Mouse (Mus musculus): ENCODE data around the gene Mok. TPM values are rescaled to one million over a fixed set of nuclear protein-coding genes. Genes with fewer than 3 reads are reported as not detected.

The Mok gene
- polyA plus RNA-seq, 1 experiment from 2014 or later, result 2.9 TPM

DNA sequence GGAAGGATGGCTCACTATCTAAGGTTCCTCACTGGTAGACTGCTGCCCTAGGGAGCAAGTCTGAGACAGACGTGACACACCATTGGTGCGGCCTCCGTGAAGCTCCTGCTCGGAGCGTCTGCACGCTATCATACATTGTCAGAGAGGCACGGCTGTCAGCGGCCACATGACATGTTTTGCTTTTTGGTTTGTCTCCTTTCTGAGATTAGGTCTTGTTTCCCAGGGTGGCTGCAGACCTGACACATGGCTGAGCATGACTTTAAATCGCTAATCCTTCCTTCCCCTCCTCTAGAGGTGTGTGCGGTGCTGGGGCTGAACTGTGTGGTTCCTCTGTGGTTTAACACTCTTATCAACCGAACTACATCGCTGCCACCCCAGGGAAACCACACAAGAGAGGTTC lies 10.7 kb upstream of the Mok start:
- no peak overlapping the region for H3K27ac ChIP-seq (ENCODE audit: low read length)
- WGBS, result 59% methylated on average over 12 of the region's 12 CpGs

DNA sequence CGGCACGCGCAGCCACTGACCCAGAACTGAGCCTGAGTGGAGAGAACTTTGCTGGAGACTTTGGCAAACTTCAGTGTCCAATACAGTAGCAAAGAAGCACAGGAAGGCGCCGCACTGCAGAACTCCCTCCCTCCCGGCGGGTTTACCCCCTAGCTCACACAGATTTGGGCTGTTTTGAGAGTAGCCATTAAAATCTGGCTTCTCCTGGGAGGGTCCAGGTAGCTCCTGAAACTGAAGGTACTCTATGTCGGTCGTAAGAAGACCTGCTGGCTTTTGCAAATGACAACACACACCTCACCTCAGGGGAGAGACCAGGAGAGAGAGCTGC lies 10.2 kb upstream of the Mok start:
- H3K4me2 ChIP-seq (ENCODE audit: low read depth, low read length), result peak overlapping the region; percentile 67
- H3K27ac ChIP-seq (ENCODE audit: low read length), result peak overlapping the region; percentile 58
- H3K4me3 ChIP-seq (ENCODE audit: low read length), result peak overlapping the region; percentile 76
- peak; percentile 29 for ATAC-seq
- H3K4me1 ChIP-seq (ENCODE audit: control insufficient read depth, insufficient read depth, low read length), result peaks cover 21% of the 10 kb centered on the region
- 12% methylated on average over 9 of the region's 9 CpGs for WGBS
- no peaks in the 10 kb centered on the region for H3K27me3 ChIP-seq (replicated peaks; ENCODE audit: control insufficient read depth, insufficient read depth, low read length)
- peak overlapping the region; percentile 89 for H3K9ac ChIP-seq (ENCODE audit: low read depth, low read length)
- no peaks in the 10 kb centered on the region for H3K9me3 ChIP-seq (ENCODE audit: control insufficient read depth, low read length)
- H3K36me3 ChIP-seq (ENCODE audit: control insufficient read depth, insufficient read depth, low read length), result no peaks in the 10 kb centered on the region

More for the DNA sequence above, 10.7 kb upstream of the Mok start:
- no peaks in the 10 kb centered on the region; the same call in 1 of the 2 replicates for H3K36me3 ChIP-seq (ENCODE audit: control insufficient read depth, insufficient read depth, low read length)
- peak overlapping the region; percentile 67 for H3K4me2 ChIP-seq (ENCODE audit: low read depth, low read length)
- H3K4me1 ChIP-seq (ENCODE audit: control insufficient read depth, insufficient read depth, low read length), result peaks cover 16% of the 10 kb centered on the region
- ATAC-seq, result no peak
- peak overlapping the region; percentile 76 for H3K4me3 ChIP-seq (ENCODE audit: low read length)
- H3K27me3 ChIP-seq (replicated peaks; ENCODE audit: control insufficient read depth, insufficient read depth, low read length), result no peaks in the 10 kb centered on the region
- H3K9me3 ChIP-seq (ENCODE audit: control insufficient read depth, low read length), result no peaks in the 10 kb centered on the region
- H3K9ac ChIP-seq (ENCODE audit: low read depth, low read length), result peak overlapping the region; percentile 89

- Histone ChIP-seq H3K27me3 (replicated peaks; ENCODE audit: control insufficient read depth, insufficient read depth, low read length) (no peaks in the 10 kb centered on the region), H3K4me3 (ENCODE audit: low read length) (peak within 1 kb of the TSS; percentile 76), H3K9ac (ENCODE audit: low read depth, low read length) (peak within 1 kb of the TSS; percentile 89), H3K4me1 (ENCODE audit: control insufficient read depth, insufficient read depth, low read length) (peaks cover 22% of the 10 kb centered on the region), H3K36me3 (ENCODE audit: control insufficient read depth, insufficient read depth, low read length) (no peaks in the 10 kb centered on the region), H3K27ac (ENCODE audit: low read length) (peak within 1 kb of the TSS; percentile 68), H3K9me3 (ENCODE audit: control insufficient read depth, low read length) (no peaks in the 10 kb centered on the region), H3K4me2 (ENCODE audit: low read depth, low read length) (peak within 1 kb of the TSS; percentile 67)
- WGBS, result under 1% methylated on average over 85 of the region's 89 CpGs
- peak; percentile 78 for ATAC-seq
Measured at GRCm38 (mm10) chr12:110850010-110850928, 9.5 kb upstream of the Mok start, which contains the start of gene Zfp839. Gene Zfp839 (plus strand): TSS chr12:110850253.

DNA sequence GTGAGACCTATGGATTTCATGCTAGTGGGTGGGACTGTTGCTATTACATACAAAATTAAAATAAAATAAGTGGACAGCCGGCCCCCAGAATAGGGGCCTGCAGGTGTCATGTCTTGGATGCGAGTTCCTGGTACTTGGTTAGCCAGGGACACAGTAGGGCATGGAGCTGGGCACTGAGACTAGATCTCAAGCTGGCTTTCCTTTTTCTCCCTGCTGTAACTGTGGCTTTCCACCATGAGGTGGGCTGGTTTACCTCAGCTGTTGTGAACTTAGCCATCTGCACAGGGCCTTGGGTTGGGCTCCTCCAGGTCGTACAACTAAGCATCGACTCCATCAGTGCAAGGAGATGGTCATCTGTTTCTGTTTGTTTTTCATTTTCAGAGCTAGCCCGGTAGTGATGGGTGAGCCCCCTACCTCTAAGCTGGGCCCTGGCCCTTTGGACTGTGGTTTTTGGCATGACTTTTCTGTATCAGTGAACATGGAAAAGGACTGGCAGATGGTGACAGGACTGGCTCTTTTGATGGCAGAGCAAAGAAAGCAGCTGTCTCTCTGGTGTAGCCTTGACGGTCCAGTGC lies 5.5 kb upstream of the Mok start:
- 61% methylated on average over 6 of the region's 6 CpGs for WGBS
- H3K9me3 ChIP-seq (ENCODE audit: control insufficient read depth, low read length), result no peaks in the 10 kb centered on the region
- H3K4me1 ChIP-seq (ENCODE audit: control insufficient read depth, insufficient read depth, low read length), result peaks cover 14% of the 10 kb centered on the region
- H3K27me3 ChIP-seq (replicated peaks; ENCODE audit: control insufficient read depth, insufficient read depth, low read length), result no peaks in the 10 kb centered on the region
- H3K9ac ChIP-seq (ENCODE audit: low read depth, low read length), result peak overlapping the region; percentile 66; the same call in 1 of the 2 replicates
- ATAC-seq, result no peak
- peak overlapping the region; percentile 71 for H3K4me2 ChIP-seq (ENCODE audit: low read depth, low read length)
- peak overlapping the region; percentile 75; the same call in 1 of the 2 replicates for H3K27ac ChIP-seq (ENCODE audit: low read length)
- peak overlapping the region; percentile 55 for H3K4me3 ChIP-seq (ENCODE audit: low read length)
- no peaks in the 10 kb centered on the region for H3K36me3 ChIP-seq (ENCODE audit: control insufficient read depth, insufficient read depth, low read length)

DNA sequence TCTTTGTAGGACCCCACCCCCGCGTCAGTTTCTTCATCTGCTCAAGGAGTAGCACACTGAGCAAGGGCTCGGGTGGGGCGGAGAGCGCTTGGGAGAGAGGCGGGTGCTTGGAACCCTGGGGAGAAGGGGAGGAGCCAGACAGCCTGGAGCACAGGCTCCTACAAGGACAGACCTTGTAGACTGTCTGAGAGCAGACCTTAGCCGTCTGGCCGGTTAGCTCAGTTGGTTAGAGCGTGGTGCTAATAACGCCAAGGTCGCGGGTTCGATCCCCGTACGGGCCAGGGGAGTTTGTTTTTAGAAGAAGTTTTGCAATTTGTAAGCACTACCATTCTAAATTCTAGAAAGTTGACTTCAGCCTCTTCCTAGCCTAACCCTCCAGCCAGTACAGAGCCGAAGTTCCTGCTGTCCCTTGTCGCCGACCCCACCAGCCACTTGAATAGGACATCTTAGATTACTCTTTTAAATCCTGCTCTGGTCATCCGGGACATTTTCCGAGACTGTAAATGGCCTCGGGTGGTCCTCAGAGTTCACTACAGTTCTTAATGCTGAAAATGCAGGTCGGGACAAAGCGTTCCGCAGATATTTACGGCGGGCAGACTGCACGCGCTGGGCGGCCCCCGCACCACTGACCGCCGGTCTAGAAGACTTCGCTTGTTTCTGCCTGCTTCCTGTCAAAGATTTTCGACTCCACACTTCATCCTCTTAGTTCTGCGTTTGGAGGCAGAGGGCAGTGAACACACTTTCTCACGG lies 4.6 kb upstream of the Mok start:
- under 1% methylated on average over 36 of the region's 36 CpGs for whole genome bisulfite sequencing
- Histone ChIP-seq H3K27me3 (replicated peaks; ENCODE audit: control insufficient read depth, insufficient read depth, low read length) (no peaks in the 10 kb centered on the region), H3K9me3 (ENCODE audit: control insufficient read depth, low read length) (no peaks in the 10 kb centered on the region)

DNA sequence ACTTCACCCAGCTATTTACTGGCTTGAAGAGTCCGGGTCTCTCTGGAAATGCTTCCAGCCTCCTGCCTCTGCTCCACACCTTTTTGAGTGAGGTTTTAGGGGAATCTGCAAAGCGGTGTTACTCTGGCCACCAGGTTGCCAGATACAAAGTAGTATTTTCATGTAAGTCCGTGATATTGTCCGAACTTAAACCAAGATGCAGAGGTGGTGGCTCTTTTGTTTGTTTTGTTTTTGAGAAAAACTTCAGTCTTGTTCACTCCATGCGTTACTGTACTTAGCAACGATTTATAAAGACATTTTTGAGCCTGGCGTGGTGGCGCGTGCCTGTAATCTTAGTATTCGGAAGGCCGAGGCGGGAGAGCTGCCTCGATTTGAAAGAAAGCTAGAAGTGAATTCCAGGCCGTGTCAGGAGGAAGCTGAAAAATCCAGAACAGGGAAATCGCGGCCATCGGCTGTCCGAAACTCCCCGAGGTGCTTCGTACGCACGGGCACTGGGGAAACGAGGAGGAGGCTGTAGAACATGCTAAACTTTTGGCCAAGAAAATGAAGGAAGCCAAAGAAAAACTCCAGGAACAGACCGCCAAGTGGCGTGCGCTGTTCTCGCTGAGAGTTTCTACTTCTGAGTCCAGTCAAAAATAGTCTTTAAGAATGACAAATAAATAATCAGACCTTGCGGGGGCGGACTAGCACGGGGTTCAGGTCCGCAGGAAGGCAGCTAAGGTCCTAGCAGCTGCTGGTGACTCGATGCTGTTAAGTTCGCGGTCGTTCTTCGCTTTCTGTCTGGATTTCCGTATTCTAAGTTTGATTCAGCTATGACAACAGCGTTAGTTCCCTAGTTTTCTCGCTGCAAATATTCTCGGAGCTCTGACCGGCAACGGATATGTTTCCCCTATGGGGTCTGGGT lies 3.7 kb upstream of the Mok start:
- peak overlapping the region; percentile 85 for H3K27ac ChIP-seq (ENCODE audit: low read length)
- H3K4me1 ChIP-seq (ENCODE audit: control insufficient read depth, insufficient read depth, low read length), result peaks cover 9% of the 10 kb centered on the region
- H3K9me3 ChIP-seq (ENCODE audit: control insufficient read depth, low read length), result no peaks in the 10 kb centered on the region
- ATAC-seq, result peak; percentile 61
- no peaks in the 10 kb centered on the region for H3K36me3 ChIP-seq (ENCODE audit: control insufficient read depth, insufficient read depth, low read length)
- H3K4me2 ChIP-seq (ENCODE audit: low read depth, low read length), result peak overlapping the region; percentile 71
- H3K9ac ChIP-seq (ENCODE audit: low read depth, low read length), result peak overlapping the region; percentile 63
- peak overlapping the region; percentile 55 for H3K4me3 ChIP-seq (ENCODE audit: low read length)
- H3K27me3 ChIP-seq (replicated peaks; ENCODE audit: control insufficient read depth, insufficient read depth, low read length), result no peaks in the 10 kb centered on the region
- WGBS, result under 1% methylated on average over 42 of the region's 42 CpGs

More for the DNA sequence above, 4.6 kb upstream of the Mok start:
- peak; percentile 94 for ATAC-seq
- peak overlapping the region; percentile 55 for H3K4me3 ChIP-seq (ENCODE audit: low read length)
- peak overlapping the region; percentile 66 for H3K9ac ChIP-seq (ENCODE audit: low read depth, low read length)
- H3K27ac ChIP-seq (ENCODE audit: low read length), result peak overlapping the region; percentile 85
- H3K4me2 ChIP-seq (ENCODE audit: low read depth, low read length), result peak overlapping the region; percentile 71
- no peaks in the 10 kb centered on the region for H3K36me3 ChIP-seq (ENCODE audit: control insufficient read depth, insufficient read depth, low read length)
- H3K4me1 ChIP-seq (ENCODE audit: control insufficient read depth, insufficient read depth, low read length), result peaks cover 9% of the 10 kb centered on the region

GRCm38 (mm10) chr12:110843194-110844048 lies 2.7 kb upstream of the Mok start:
- no peak overlapping the region for H3K27ac ChIP-seq (ENCODE audit: low read length)

More at GRCm38 (mm10) chr12:110843194-110844048, 2.7 kb upstream of the Mok start:
- peak overlapping the region; percentile 63 for H3K9ac ChIP-seq (ENCODE audit: low read depth, low read length)
- H3K36me3 ChIP-seq (ENCODE audit: control insufficient read depth, insufficient read depth, low read length), result no peaks in the 10 kb centered on the region
- H3K4me2 ChIP-seq (ENCODE audit: low read depth, low read length), result peak overlapping the region; percentile 71
- H3K9me3 ChIP-seq (ENCODE audit: control insufficient read depth, low read length), result no peaks in the 10 kb centered on the region
- WGBS, result 21% methylated on average over 32 of the region's 32 CpGs
- ATAC-seq, result peak; percentile 29; the same call in 1 of the 2 replicates
- H3K4me3 ChIP-seq (ENCODE audit: low read length), result peak overlapping the region; percentile 55
- H3K4me1 ChIP-seq (ENCODE audit: control insufficient read depth, insufficient read depth, low read length), result peaks cover 8% of the 10 kb centered on the region
- no peaks in the 10 kb centered on the region for H3K27me3 ChIP-seq (replicated peaks; ENCODE audit: control insufficient read depth, insufficient read depth, low read length)

Measured in intestine, embryonic 16.5 days (tissue).